Mouse (Mus musculus) effector memory CD4-positive, alpha-beta T cell, adult 7 months (primary cell): ENCODE data around the gene Galt. TPM values are rescaled to one million over a fixed set of nuclear protein-coding genes. Genes with fewer than 3 reads are reported as not detected.

ENCODE experiments used
- polyA plus RNA-seq: library from polyadenylated mRNA; unstranded; fragments of 100-300 nt; shearing (Covaris generic); gene quantifications from one replicate; pipeline ENCODE4 v1.2.1, GENCODE M21; 2017

Gene Galt
- polyA plus RNA-seq = 62.1 TPM

GRCm38 (mm10) chr4:41754797-41755337 is at the start of gene Galt:
Gene Galt (plus strand): TSS chr4:41755228.

GRCm38 (mm10) chr4:41713197-41714067 is 41.6 kb upstream of the Galt start, which contains the start of gene Rpp25l:
Gene Rpp25l (minus strand): TSS chr4:41713534.

GRCm38 (mm10) chr4:41722918-41723351 is 32.1 kb upstream of the Galt start, which contains the start of gene Dctn3:
Gene Dctn3 (minus strand): TSS chr4:41723170.

GRCm38 (mm10) chr4:41731052-41731765 is 23.8 kb upstream of the Galt start, which contains the start of gene Arid3c:
Gene Arid3c (minus strand): TSS chr4:41731142.

DNA sequence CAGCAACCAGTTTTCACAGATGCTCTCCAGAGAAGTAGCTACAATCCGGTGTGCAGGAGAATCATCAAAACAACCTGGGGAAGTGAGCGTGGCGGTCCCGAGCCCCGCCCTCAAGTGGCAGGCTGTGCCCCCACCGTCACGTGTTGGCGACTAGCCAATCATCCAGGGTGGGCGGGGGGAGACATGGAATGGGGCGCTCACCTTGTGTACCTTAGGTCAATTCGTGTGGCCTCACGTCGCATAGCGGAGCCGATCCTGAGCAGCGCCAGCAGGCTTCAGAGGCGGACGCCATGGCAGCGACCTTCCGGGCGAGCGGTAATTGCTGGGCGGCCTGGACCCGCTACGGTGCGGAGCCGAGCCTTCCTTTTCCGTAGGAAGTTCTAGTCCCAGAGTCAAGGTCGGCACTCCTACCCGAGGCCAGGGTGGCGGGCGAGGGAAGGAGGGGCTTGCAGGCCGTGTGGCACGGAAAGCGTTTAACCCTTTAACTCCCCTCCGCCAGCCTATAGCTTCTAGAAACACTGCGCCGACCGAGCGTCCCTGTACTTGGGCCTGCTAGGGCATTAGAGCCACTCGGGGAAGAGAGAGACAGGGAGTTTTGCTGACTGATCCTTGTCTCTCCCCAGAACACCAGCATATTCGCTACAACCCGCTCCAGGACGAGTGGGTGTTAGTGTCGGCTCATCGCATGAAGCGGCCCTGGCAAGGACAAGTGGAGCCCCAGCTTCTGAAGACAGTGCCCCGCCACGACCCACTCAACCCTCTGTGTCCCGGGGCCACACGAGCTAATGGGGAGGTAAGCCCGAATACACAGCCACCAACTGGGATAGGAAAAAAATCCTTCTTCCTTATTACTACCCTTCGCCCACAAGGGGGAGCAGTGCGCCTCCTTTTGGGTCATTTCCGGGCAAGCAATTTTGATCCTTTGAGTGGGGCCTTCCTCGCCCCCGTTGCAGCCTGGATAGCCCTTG is 594 bp downstream of the Galt start, which contains the start of gene Sigmar1:
Gene Sigmar1 (minus strand): TSS at position 820 of the 968 bp plus-strand sequence.

GRCm38 (mm10) chr4:41774002-41774401 is 19.0 kb downstream of the Galt start, which contains the start of gene Ccl27a:
Gene Ccl27a (minus strand): TSS chr4:41774247.

Other genes with a start within 250 kb of the Galt start
- gene 1110017D15Rik, start 237.9 kb upstream of the Galt start, polyA plus RNA-seq = not detected
- 5.5 TPM for gene Fam219a, start 185.7 kb upstream of the Galt start, polyA plus RNA-seq
- not detected for gene Dnaic1, start 185.5 kb upstream of the Galt start, polyA plus RNA-seq
- 0.80 TPM for gene Enho, start 114.9 kb upstream of the Galt start, polyA plus RNA-seq
- not detected for gene Cntfr, start 58.1 kb upstream of the Galt start, polyA plus RNA-seq
- gene Il11ra1, start 55.2 kb upstream of the Galt start, polyA plus RNA-seq = 6.0 TPM
- gene Rpp25l, start 41.7 kb upstream of the Galt start, polyA plus RNA-seq = 22.3 TPM
- 118 TPM for gene Dctn3, start 32.1 kb upstream of the Galt start, polyA plus RNA-seq
- not detected for gene Arid3c, start 24.1 kb upstream of the Galt start, polyA plus RNA-seq
- gene Sigmar1, start 929 bp downstream of the Galt start, polyA plus RNA-seq = 23.5 TPM
- 7.6 TPM for gene Ccl27a, start 19.0 kb downstream of the Galt start, polyA plus RNA-seq
- gene Gm21541, start 148.4 kb downstream of the Galt start, polyA plus RNA-seq = not detected
- gene Gm20878, start 186.3 kb downstream of the Galt start, polyA plus RNA-seq = 2.8 TPM
- not detected for gene Fam205a4, start 210.8 kb downstream of the Galt start, polyA plus RNA-seq